Mouse (Mus musculus): ENCODE data around the gene Sdhd. TPM values are rescaled to one million over a fixed set of nuclear protein-coding genes. Genes with fewer than 3 reads are reported as not detected.

The Sdhd gene
- polyA plus RNA-seq, 1 experiment from 2014 or later, result 215 TPM

- peak within 1 kb of the TSS; percentile 96 for H3K27ac ChIP-seq (ENCODE audit: low read length)
Observed at GRCm38 (mm10) chr9:50616766-50617603, 13.4 kb upstream of the Sdhd start, which contains the start of the genes Pih1d2 and Nkapd1. Gene Pih1d2, plus strand, starts transcription at chr9:50617321. Gene Nkapd1, minus strand, starts transcription at chr9:50617464.

GRCm38 (mm10) chr9:50616161-50616560 is 12.5 kb upstream of the Sdhd start:
- Histone ChIP-seq H3K4me2 (ENCODE audit: low read length) (peak overlapping the region; percentile 78), H3K9ac (replicated peaks; ENCODE audit: low read depth, low read length) (peak overlapping the region; percentile 93), H3K4me3 (replicated peaks; ENCODE audit: low read length) (peak overlapping the region; percentile 100), H3K9me3 (ENCODE audit: control insufficient read depth, low read length) (no peaks in the 10 kb centered on the region), H3K36me3 (ENCODE audit: control insufficient read depth, insufficient read depth) (peaks cover 15% of the 10 kb centered on the region), H3K27ac (ENCODE audit: low read length) (no peak overlapping the region), H3K4me1 (replicated peaks; ENCODE audit: control insufficient read depth, insufficient read depth, low read length) (peaks cover 12% of the 10 kb centered on the region), H3K27me3 (replicated peaks; ENCODE audit: control insufficient read depth, insufficient read depth, low read length) (no peaks in the 10 kb centered on the region)
- 36% methylated on average over 11 of the region's 11 CpGs for WGBS
- no peak for ATAC-seq

More at GRCm38 (mm10) chr9:50616766-50617603, 13.4 kb upstream of the Sdhd start, which contains the start of the genes Pih1d2 and Nkapd1:
- Histone ChIP-seq H3K36me3 (ENCODE audit: control insufficient read depth, insufficient read depth) (peaks cover 15% of the 10 kb centered on the region), H3K4me3 (replicated peaks; ENCODE audit: low read length) (peak within 1 kb of the TSS; percentile 100), H3K4me1 (replicated peaks; ENCODE audit: control insufficient read depth, insufficient read depth, low read length) (peaks cover 12% of the 10 kb centered on the region), H3K9ac (replicated peaks; ENCODE audit: low read depth, low read length) (peak within 1 kb of the TSS; percentile 93), H3K9me3 (ENCODE audit: control insufficient read depth, low read length) (no peaks in the 10 kb centered on the region), H3K4me2 (ENCODE audit: low read length) (peak within 1 kb of the TSS; percentile 78), H3K27me3 (replicated peaks; ENCODE audit: control insufficient read depth, insufficient read depth, low read length) (no peaks in the 10 kb centered on the region)
- WGBS, result under 1% methylated on average over 81 of the region's 81 CpGs
- peak; percentile 96 for ATAC-seq

GRCm38 (mm10) chr9:50612115-50612514 is 8.5 kb upstream of the Sdhd start:
- Histone ChIP-seq H3K9ac (replicated peaks; ENCODE audit: low read depth, low read length) (no peak overlapping the region), H3K27me3 (replicated peaks; ENCODE audit: control insufficient read depth, insufficient read depth, low read length) (no peaks in the 10 kb centered on the region), H3K4me2 (ENCODE audit: low read length) (no peak overlapping the region), H3K36me3 (ENCODE audit: control insufficient read depth, insufficient read depth) (peaks cover 27% of the 10 kb centered on the region), H3K4me3 (replicated peaks; ENCODE audit: low read length) (no peak overlapping the region), H3K9me3 (ENCODE audit: control insufficient read depth, low read length) (no peaks in the 10 kb centered on the region), H3K4me1 (replicated peaks; ENCODE audit: control insufficient read depth, insufficient read depth, low read length) (peaks cover 10% of the 10 kb centered on the region), H3K27ac (ENCODE audit: low read length) (no peak overlapping the region)
- ATAC-seq, result no peak
- WGBS, result 90% methylated on average over 4 of the region's 4 CpGs

GRCm38 (mm10) chr9:50604338-50604737 is 726 bp upstream of the Sdhd start:
- H3K9ac ChIP-seq (replicated peaks; ENCODE audit: low read depth, low read length), result peak overlapping the region; percentile 78
- H3K4me2 ChIP-seq (ENCODE audit: low read length), result peak overlapping the region; percentile 81
- peak overlapping the region; percentile 86 for H3K4me3 ChIP-seq (replicated peaks; ENCODE audit: low read length)
- peaks cover 22% of the 10 kb centered on the region for H3K4me1 ChIP-seq (replicated peaks; ENCODE audit: control insufficient read depth, insufficient read depth, low read length)
- H3K9me3 ChIP-seq (ENCODE audit: control insufficient read depth, low read length), result no peaks in the 10 kb centered on the region
- no peak for ATAC-seq
- H3K27me3 ChIP-seq (replicated peaks; ENCODE audit: control insufficient read depth, insufficient read depth, low read length), result no peaks in the 10 kb centered on the region
- 2% methylated on average over 6 of the region's 6 CpGs for WGBS
- peaks cover 7% of the 10 kb centered on the region for H3K36me3 ChIP-seq (ENCODE audit: control insufficient read depth, insufficient read depth)
- peak overlapping the region; percentile 84 for H3K27ac ChIP-seq (ENCODE audit: low read length)

GRCm38 (mm10) chr9:50603998-50604324 is 349 bp upstream of the Sdhd start:
- H3K4me1 ChIP-seq (replicated peaks; ENCODE audit: control insufficient read depth, insufficient read depth, low read length), result peaks cover 22% of the 10 kb centered on the region
- no peaks in the 10 kb centered on the region for H3K27me3 ChIP-seq (replicated peaks; ENCODE audit: control insufficient read depth, insufficient read depth, low read length)
- peak overlapping the region; percentile 78 for H3K9ac ChIP-seq (replicated peaks; ENCODE audit: low read depth, low read length)
- peaks cover 8% of the 10 kb centered on the region for H3K36me3 ChIP-seq (ENCODE audit: control insufficient read depth, insufficient read depth)
- peak overlapping the region; percentile 81 for H3K4me2 ChIP-seq (ENCODE audit: low read length)
- peak; percentile 90 for ATAC-seq
- under 1% methylated on average over 21 of the region's 24 CpGs for WGBS
- no peaks in the 10 kb centered on the region for H3K9me3 ChIP-seq (ENCODE audit: control insufficient read depth, low read length)
- peak overlapping the region; percentile 86 for H3K4me3 ChIP-seq (replicated peaks; ENCODE audit: low read length)
- H3K27ac ChIP-seq (ENCODE audit: low read length), result peak overlapping the region; percentile 84

- Histone ChIP-seq H3K36me3 (ENCODE audit: control insufficient read depth, insufficient read depth) (peaks cover 12% of the 10 kb centered on the region), H3K4me3 (replicated peaks; ENCODE audit: low read length) (no peak overlapping the region), H3K27ac (ENCODE audit: low read length) (no peak overlapping the region), H3K9ac (replicated peaks; ENCODE audit: low read depth, low read length) (no peak overlapping the region), H3K9me3 (ENCODE audit: control insufficient read depth, low read length) (no peaks in the 10 kb centered on the region), H3K4me2 (ENCODE audit: low read length) (peak overlapping the region; percentile 94), H3K27me3 (replicated peaks; ENCODE audit: control insufficient read depth, insufficient read depth, low read length) (no peaks in the 10 kb centered on the region), H3K4me1 (replicated peaks; ENCODE audit: control insufficient read depth, insufficient read depth, low read length) (peaks cover 22% of the 10 kb centered on the region)
- 91% methylated on average over 7 of the region's 7 CpGs for WGBS
- ATAC-seq, result no peak
Observed at GRCm38 (mm10) chr9:50602055-50602845, 1.4 kb downstream of the Sdhd start.

- no peak overlapping the region for H3K9ac ChIP-seq (replicated peaks; ENCODE audit: low read depth, low read length)
- 91% methylated on average over 6 of the region's 6 CpGs for WGBS
- H3K27me3 ChIP-seq (replicated peaks; ENCODE audit: control insufficient read depth, insufficient read depth, low read length), result no peaks in the 10 kb centered on the region
- no peak overlapping the region for H3K4me2 ChIP-seq (ENCODE audit: low read length)
- peaks cover 22% of the 10 kb centered on the region for H3K4me1 ChIP-seq (replicated peaks; ENCODE audit: control insufficient read depth, insufficient read depth, low read length)
- H3K27ac ChIP-seq (ENCODE audit: low read length), result no peak overlapping the region
- ATAC-seq, result no peak
- no peaks in the 10 kb centered on the region for H3K9me3 ChIP-seq (ENCODE audit: control insufficient read depth, low read length)
- peaks cover 15% of the 10 kb centered on the region for H3K36me3 ChIP-seq (ENCODE audit: control insufficient read depth, insufficient read depth)
- H3K4me3 ChIP-seq (replicated peaks; ENCODE audit: low read length), result no peak overlapping the region
Observed at GRCm38 (mm10) chr9:50601536-50601935, 2.1 kb downstream of the Sdhd start.

GRCm38 (mm10) chr9:50596973-50597372 is 6.6 kb downstream of the Sdhd start:
- WGBS, result 95% methylated on average over 8 of the region's 8 CpGs
- Histone ChIP-seq H3K27me3 (replicated peaks; ENCODE audit: control insufficient read depth, insufficient read depth, low read length) (no peaks in the 10 kb centered on the region), H3K27ac (ENCODE audit: low read length) (no peak overlapping the region), H3K9me3 (ENCODE audit: control insufficient read depth, low read length) (no peaks in the 10 kb centered on the region), H3K4me1 (replicated peaks; ENCODE audit: control insufficient read depth, insufficient read depth, low read length) (peaks cover under 1% of the 10 kb centered on the region), H3K4me3 (replicated peaks; ENCODE audit: low read length) (no peak overlapping the region), H3K9ac (replicated peaks; ENCODE audit: low read depth, low read length) (no peak overlapping the region), H3K4me2 (ENCODE audit: low read length) (no peak overlapping the region), H3K36me3 (ENCODE audit: control insufficient read depth, insufficient read depth) (peaks cover 14% of the 10 kb centered on the region)
- no peak for ATAC-seq

GRCm38 (mm10) chr9:50594794-50595417 is 8.7 kb downstream of the Sdhd start:
- ATAC-seq, result no peak
- Histone ChIP-seq H3K4me2 (ENCODE audit: low read length) (no peak overlapping the region), H3K27ac (ENCODE audit: low read length) (no peak overlapping the region), H3K27me3 (replicated peaks; ENCODE audit: control insufficient read depth, insufficient read depth, low read length) (no peaks in the 10 kb centered on the region), H3K4me3 (replicated peaks; ENCODE audit: low read length) (no peak overlapping the region), H3K9me3 (ENCODE audit: control insufficient read depth, low read length) (no peaks in the 10 kb centered on the region), H3K36me3 (ENCODE audit: control insufficient read depth, insufficient read depth) (peaks cover 14% of the 10 kb centered on the region), H3K9ac (replicated peaks; ENCODE audit: low read depth, low read length) (no peak overlapping the region), H3K4me1 (replicated peaks; ENCODE audit: control insufficient read depth, insufficient read depth, low read length) (no peaks in the 10 kb centered on the region)
- WGBS, result 79% methylated on average over 12 of the region's 12 CpGs

All from forebrain, embryonic 16.5 days (tissue).